Mouse (Mus musculus) common myeloid progenitor, adult 5-6 weeks (primary cell): ENCODE measurements at regions not wholly inside any gene's neighbourhood (a gene's known extent, or its start where the extent isn't known, plus 50 kb on each side); places are given as distances from the start of the nearest gene placed in this dataset.

Source experiments
- ATAC-seq: replicated peaks from 2 replicates; pipeline ENCODE4 v1.8.0; 2016; ENCODE audit warnings: low read depth, mild to moderate bottlenecking, moderate TSS enrichment, inconsistent platforms; ENCODE audit not compliant: poor library complexity, severe bottlenecking

- no peak for ATAC-seq
Observed at GRCm38 (mm10) chr13:107907966-107908365, 136.3 kb upstream of the Smim15 start.

DNA sequence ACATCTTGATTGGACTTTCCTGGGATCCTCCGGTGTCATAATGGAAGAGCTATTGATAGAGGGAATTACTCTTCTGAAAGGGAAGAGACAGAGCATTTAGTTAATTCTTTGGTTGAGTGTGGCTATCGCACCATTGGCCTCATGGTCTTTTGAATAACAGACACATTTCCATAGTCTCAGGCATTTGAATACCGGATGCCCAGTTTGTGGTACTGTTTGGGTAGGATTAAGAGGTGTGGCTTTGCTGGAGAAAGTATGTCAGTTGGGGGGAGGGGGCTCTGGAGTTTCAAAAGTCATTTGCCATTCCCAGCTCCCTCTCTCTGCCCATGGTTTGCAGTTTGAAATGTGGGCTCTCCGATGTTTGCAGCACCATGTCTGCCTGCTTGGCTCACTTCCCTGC is 139.4 kb upstream of the Smim15 start:
- ATAC-seq: no peak

DNA sequence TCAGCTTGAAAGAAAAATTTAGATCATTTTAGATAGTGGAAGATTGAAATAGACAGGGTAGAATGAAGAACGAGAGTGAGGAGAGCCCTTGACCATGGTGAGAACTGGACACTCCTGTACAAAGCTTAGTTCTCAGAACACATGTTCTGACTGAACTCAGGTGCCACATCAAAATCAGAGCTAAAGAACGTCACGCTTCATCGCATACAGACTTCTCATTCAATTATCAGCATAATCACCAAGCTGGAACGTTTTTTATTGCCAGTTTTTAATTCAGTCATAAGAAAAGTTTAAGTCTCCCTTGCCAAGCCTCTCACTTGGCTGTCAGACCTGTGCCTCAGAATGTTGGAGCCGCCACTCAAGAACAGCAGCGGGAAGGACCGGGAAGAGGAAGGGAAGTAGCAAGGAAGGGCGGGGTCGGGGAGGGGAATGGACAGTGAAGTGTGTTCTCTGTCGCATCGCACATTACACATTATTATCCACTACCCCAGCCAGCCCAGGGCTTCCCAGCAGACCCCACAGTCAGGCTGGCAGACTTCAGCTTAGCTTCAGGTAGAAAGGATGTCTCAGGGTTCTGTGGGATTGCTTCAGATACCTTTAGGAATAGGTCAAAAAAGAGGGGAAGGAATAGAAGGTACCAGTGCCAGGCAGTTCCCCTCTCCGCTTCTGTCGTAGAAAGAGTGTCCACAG is 140.1 kb upstream of the Smim15 start:
- ATAC-seq: no peak

- ATAC-seq: peak; percentile 90
Observed at GRCm38 (mm10) chr13:107903150-107903959, 140.9 kb upstream of the Smim15 start.

GRCm38 (mm10) chr13:107902800-107903149 is 141.5 kb upstream of the Smim15 start:
- ATAC-seq: no peak

DNA sequence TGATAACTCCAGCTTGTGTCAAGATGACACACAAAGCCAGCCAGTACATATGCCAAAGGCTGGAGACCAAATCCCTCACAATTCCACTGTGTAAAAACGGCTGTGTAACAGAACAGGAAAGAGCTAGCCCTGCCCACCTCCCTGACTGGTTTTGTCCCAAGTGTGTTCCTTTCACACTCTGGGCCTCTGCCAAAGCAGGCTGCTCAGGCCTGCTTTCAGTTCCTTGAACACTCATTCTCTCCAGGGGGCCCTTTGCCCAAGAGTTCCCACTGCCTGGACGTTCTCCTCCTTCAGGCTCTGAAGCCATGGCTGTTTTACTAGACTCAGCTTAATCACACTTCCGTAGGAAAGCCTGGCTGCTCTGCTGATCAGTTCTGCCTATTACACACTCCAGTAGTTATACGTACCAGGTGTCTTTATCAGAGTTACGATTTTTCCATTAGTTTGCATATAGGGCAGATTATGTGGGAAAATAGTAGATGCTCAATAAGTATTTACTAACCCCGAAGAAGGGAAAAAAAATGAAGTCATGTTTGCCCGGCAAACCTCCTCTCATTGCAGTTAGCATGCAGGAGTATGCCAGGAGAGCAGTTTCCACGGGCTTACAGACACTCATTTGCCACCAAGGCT is 144.5 kb upstream of the Smim15 start:
- ATAC-seq: peak; percentile 49

DNA sequence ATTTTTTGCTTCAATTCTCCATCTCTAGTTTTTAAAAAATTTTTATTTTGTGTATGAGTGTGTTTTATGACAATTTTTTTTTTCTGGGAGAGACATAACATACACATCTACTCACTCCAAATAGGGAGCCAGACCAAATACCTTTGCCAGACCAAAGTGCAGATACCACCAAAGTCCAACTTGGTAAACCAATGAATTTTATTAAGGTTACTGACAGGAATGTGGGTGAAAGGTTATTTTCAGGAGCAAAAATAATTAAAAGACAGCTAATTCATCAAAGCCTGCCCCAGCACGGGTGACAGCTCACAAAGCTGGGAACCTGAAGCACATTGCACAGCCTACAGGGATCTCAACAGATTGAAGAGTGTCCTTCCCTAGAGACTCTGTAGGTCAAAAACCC is 146.6 kb upstream of the Smim15 start:
- ATAC-seq: no peak

- ATAC-seq: no peak
Observed at GRCm38 (mm10) chr13:107897184-107897583, 147.1 kb upstream of the Smim15 start.

DNA sequence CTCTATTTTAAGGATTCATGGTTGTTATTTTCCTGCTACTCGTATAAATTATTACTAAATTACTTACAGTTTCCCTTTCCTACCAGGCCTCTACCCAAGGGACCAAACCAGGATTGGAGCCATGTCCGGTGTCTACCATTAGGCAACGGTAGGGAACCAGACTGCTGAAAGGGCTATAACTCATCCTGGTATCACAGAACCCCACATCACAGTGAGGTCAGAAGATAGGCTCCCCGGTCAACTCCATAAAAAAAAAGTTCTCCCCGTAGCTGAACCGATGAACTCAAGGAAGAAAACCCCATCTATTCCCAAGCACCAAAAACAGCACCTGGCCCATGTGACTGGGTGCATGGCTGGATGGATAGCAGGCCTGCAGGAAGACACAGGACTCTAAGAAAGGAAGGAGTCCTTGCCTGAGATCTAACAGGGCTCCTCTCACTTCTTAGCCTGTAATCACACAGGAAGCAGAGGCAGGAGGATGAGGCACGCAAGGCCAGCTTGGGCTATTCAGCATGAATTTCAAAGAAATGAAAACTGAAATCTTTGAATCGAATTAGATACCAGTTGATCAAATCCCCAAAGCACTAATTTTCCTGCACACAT is 150.6 kb upstream of the Smim15 start:
- ATAC-seq: no peak

DNA sequence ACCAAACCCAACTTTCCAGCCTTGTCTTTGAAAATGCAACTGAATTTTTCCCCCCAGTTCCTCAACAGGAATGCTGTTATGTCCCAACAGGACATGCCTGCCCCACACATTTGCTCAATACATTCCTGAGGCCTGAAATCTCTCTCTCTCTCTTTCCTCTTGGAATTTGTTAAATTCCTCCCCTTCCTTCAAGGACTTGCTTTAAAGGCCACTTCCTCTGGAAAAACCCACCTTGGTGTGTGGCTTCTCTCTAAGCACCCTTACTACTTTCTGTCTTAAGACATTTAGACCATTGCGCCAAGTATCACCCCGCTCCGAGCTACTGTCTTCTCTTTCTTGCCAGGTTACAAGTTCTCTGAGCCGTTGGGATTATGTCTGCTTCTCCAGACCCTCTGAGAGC is 151.2 kb upstream of the Smim15 start:
- no peak for ATAC-seq

DNA sequence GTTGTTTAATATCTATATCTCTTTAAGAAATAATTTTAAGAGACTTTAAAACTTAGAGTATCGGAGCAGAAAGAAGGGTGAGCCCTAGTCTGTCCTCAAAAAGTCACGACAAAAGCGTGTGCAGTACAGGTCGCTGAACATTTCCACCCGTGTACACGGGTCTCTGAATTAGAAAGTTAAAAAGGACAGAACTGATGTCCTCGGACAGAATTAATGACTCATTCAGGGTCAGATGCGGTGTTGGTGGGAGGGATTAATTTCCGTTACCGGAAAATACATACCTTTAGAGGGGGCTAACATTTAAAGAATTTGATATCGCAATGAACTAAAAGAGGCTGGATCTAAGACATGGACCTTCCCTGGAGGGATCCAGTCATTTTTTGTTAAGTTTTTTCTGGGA is 152.3 kb upstream of the Smim15 start:
- ATAC-seq: no peak

DNA sequence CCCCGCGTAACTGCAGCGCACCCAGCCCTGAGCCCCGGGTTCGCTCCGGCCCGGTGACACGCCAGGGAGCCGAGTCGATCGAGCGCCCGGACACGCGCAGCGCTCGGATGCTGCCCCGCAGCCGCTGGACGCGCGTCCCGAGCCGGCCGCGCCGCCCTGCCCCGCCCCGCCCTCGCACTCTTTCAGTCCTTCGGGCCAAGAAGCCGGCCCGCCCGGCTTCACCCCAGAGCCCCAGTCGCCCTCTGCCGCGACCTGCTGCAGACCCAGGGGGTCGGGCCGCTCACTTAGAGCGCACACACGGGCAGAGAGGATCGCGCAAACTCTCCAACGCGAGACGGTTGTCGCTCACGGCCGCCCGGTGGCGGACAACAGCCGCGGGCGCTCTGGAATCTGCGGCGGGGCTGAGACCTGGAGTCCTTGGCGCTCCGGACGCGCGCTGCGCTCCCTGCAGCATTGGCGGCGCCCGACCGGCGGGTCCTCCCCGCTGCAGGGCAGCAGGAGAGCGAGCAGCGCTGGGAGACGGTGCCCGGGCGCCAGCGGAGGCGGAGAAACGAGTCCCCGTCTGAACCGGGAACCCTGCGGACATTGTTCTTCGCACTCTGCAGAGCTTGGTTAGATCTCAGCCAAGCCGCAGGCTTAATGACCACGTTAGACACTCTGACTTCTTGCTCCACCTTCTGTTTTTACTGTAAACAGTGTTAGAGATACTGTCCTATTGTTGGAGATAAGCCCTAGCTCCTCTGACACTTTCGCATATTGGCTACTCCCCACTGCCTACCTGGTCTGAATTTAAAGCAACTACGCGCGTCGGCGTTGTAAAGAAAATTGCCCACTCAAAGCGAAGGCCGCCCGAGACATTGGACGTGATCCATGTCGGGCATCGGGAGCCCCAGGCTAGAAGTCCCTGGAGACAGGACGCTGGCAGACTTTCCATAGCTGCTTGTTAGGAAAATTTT is 153.1 kb upstream of the Smim15 start:
- ATAC-seq: no peak

GRCm38 (mm10) chr13:107889985-107890865 is 154.0 kb upstream of the Smim15 start:
- ATAC-seq: peak; percentile 89

GRCm38 (mm10) chr13:107889588-107889984 is 154.7 kb upstream of the Smim15 start:
- ATAC-seq: no peak

DNA sequence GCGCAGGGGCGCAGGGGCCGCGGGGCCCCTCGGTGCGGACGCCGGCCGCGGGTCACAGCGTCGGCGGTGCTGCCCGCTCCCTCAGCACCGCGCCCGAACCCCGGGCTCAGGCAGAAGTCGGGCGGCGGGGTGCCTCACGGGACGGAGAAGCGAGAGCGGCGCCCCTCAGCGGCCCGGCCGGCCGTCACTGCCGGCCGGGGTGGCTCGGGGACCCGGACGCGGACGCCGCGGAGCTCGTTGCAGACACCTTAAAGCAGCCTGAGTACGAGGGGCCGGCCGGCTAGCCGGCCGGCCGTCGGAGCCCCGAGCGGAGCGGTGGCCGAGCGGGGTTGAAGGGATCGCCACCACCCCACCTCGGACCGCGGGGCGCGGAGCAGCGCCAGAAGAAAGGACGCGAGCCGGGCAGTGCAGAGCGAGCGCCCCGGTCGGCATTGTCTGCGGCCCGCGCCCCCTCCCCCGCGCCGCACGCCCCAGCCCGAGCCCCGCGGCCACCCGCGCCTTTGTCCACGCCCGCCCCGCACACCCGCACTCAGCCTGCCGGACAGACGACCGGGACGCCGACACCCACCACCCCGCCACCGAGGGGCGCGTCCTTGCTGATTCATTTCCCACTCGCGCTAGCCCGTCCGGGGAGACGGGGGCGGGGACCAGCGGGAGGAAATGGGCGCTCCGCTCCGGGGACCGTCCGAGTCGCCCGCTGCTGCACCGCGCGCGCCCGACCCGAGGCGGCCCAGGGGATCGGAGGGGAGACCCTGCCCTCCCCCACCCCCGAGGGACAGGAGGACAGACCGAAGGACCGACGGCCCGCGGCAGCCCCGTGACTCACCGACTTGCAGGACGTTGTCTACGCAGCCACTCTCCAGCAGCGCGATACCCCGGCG is 155.4 kb upstream of the Smim15 start:
- ATAC-seq: no peak

- ATAC-seq: no peak
Observed at GRCm38 (mm10) chr13:107888231-107888555, 156.1 kb upstream of the Smim15 start.

GRCm38 (mm10) chr13:107887366-107888230 is 156.6 kb upstream of the Smim15 start:
- no peak for ATAC-seq
